Mouse (Mus musculus): ENCODE measurements around the gene Cenpn. TPM values are rescaled to one million over a fixed set of nuclear protein-coding genes. Genes with fewer than 3 reads are reported as not detected.

Gene Cenpn
- polyA plus RNA-seq, 1 experiment from 2014 or later = 22.9 TPM

GRCm38 (mm10) chr8:116942284-116943058 lies 20.9 kb downstream of the Cenpn start:
- Histone ChIP-seq H3K27ac (no peak overlapping the region), H3K27me3 (no peaks in the 10 kb centered on the region), H3K4me2 (peak overlapping the region; percentile 86; the same call in 1 of the 2 replicates), H3K9ac (no peak overlapping the region), H3K36me3 (0 out of 2 replicates have a peak, but pooled peaks cover under 1% of the 10 kb centered on the region), H3K9me3 (replicated peaks) (no peaks in the 10 kb centered on the region), H3K4me3 (no peak overlapping the region), H3K4me1 (replicated peaks) (peaks cover 40% of the 10 kb centered on the region)
- WGBS = 65% methylated on average over 12 of the region's 12 CpGs
- ATAC-seq (replicated peaks; ENCODE audit: insufficient number of reproducible peaks, insufficient read depth, low FRiP score, low read depth) = no peak

- Histone ChIP-seq H3K4me3 (peak within 1 kb of the TSS; percentile 98), H3K27me3 (no peaks in the 10 kb centered on the region), H3K36me3 (no peaks in the 10 kb centered on the region), H3K4me2 (peak within 1 kb of the TSS; percentile 86), H3K9me3 (replicated peaks) (no peaks in the 10 kb centered on the region), H3K27ac (peak within 1 kb of the TSS; percentile 64), H3K9ac (peak within 1 kb of the TSS; percentile 94), H3K4me1 (replicated peaks) (peaks cover 47% of the 10 kb centered on the region)
- ATAC-seq (replicated peaks; ENCODE audit: insufficient number of reproducible peaks, insufficient read depth, low FRiP score, low read depth) = peak; percentile 79
- WGBS = under 1% methylated on average over 45 of the region's 46 CpGs
Measured at GRCm38 (mm10) chr8:116943161-116943554, 21.6 kb downstream of the Cenpn start, which contains the start of gene Atmin. Gene Atmin (plus strand): TSS chr8:116943393.

GRCm38 (mm10) chr8:116943555-116944384 lies 22.2 kb downstream of the Cenpn start:
- Histone ChIP-seq H3K27ac (peak overlapping the region; percentile 64), H3K36me3 (no peaks in the 10 kb centered on the region), H3K4me1 (replicated peaks) (peaks cover 52% of the 10 kb centered on the region), H3K9ac (peak overlapping the region; percentile 94), H3K4me3 (peak overlapping the region; percentile 98), H3K4me2 (peak overlapping the region; percentile 86), H3K9me3 (replicated peaks) (no peaks in the 10 kb centered on the region), H3K27me3 (no peaks in the 10 kb centered on the region)
- WGBS = under 1% methylated on average over 62 of the region's 62 CpGs
- peak; percentile 55 for ATAC-seq (replicated peaks; ENCODE audit: insufficient number of reproducible peaks, insufficient read depth, low FRiP score, low read depth)

- no peak overlapping the region for H3K27ac ChIP-seq
- ATAC-seq (replicated peaks; ENCODE audit: insufficient number of reproducible peaks, insufficient read depth, low FRiP score, low read depth) = no peak
- 12% methylated on average over 4 of the region's 4 CpGs for WGBS
- H3K4me2 ChIP-seq = peak overlapping the region; percentile 86
- no peaks in the 10 kb centered on the region for H3K36me3 ChIP-seq
- H3K9ac ChIP-seq = peak overlapping the region; percentile 94
- H3K4me3 ChIP-seq = peak overlapping the region; percentile 98
- H3K9me3 ChIP-seq (replicated peaks) = no peaks in the 10 kb centered on the region
- no peaks in the 10 kb centered on the region for H3K27me3 ChIP-seq
- H3K4me1 ChIP-seq (replicated peaks) = peaks cover 52% of the 10 kb centered on the region
Measured at GRCm38 (mm10) chr8:116944385-116944696, 22.8 kb downstream of the Cenpn start.

GRCm38 (mm10) chr8:116945169-116945910 lies 23.8 kb downstream of the Cenpn start:
- peaks cover 52% of the 10 kb centered on the region for H3K4me1 ChIP-seq (replicated peaks)
- peak overlapping the region; percentile 86 for H3K4me2 ChIP-seq
- H3K4me3 ChIP-seq = no peak overlapping the region
- H3K9me3 ChIP-seq (replicated peaks) = no peaks in the 10 kb centered on the region
- 55% methylated on average over 9 of the region's 9 CpGs for WGBS
- no peaks in the 10 kb centered on the region for H3K36me3 ChIP-seq
- peak overlapping the region; percentile 89 for H3K27ac ChIP-seq
- no peak overlapping the region for H3K9ac ChIP-seq
- ATAC-seq (replicated peaks; ENCODE audit: insufficient number of reproducible peaks, insufficient read depth, low FRiP score, low read depth) = no peak
- H3K27me3 ChIP-seq = no peaks in the 10 kb centered on the region

GRCm38 (mm10) chr8:116946268-116946838 lies 24.8 kb downstream of the Cenpn start:
- no peaks in the 10 kb centered on the region for H3K36me3 ChIP-seq
- no peaks in the 10 kb centered on the region for H3K9me3 ChIP-seq (replicated peaks)
- peak overlapping the region; percentile 39 for H3K9ac ChIP-seq
- H3K27ac ChIP-seq = peak overlapping the region; percentile 89
- whole genome bisulfite sequencing = 24% methylated on average over 21 of the region's 21 CpGs
- H3K4me2 ChIP-seq = peak overlapping the region; percentile 86
- peaks cover 58% of the 10 kb centered on the region for H3K4me1 ChIP-seq (replicated peaks)
- peak; percentile 56 for ATAC-seq (replicated peaks; ENCODE audit: insufficient number of reproducible peaks, insufficient read depth, low FRiP score, low read depth)
- H3K27me3 ChIP-seq = no peaks in the 10 kb centered on the region
- peak overlapping the region; percentile 38 for H3K4me3 ChIP-seq

GRCm38 (mm10) chr8:116946851-116947250 lies 25.3 kb downstream of the Cenpn start:
- no peak for ATAC-seq (replicated peaks; ENCODE audit: insufficient number of reproducible peaks, insufficient read depth, low FRiP score, low read depth)
- peak overlapping the region; percentile 39; the same call in 1 of the 2 replicates for H3K9ac ChIP-seq
- peak overlapping the region; percentile 38 for H3K4me3 ChIP-seq
- peaks cover 61% of the 10 kb centered on the region for H3K4me1 ChIP-seq (replicated peaks)
- H3K9me3 ChIP-seq (replicated peaks) = no peaks in the 10 kb centered on the region
- H3K36me3 ChIP-seq = no peaks in the 10 kb centered on the region
- peak overlapping the region; percentile 89 for H3K27ac ChIP-seq
- no peaks in the 10 kb centered on the region for H3K27me3 ChIP-seq
- 55% methylated on average over 6 of the region's 6 CpGs for WGBS
- H3K4me2 ChIP-seq = peak overlapping the region; percentile 86

GRCm38 (mm10) chr8:116947589-116947988 lies 26.1 kb downstream of the Cenpn start:
- peaks cover 64% of the 10 kb centered on the region for H3K4me1 ChIP-seq (replicated peaks)
- H3K4me3 ChIP-seq = no peak overlapping the region
- H3K27me3 ChIP-seq = no peaks in the 10 kb centered on the region
- H3K27ac ChIP-seq = peak overlapping the region; percentile 89
- H3K4me2 ChIP-seq = peak overlapping the region; percentile 3; the same call in 1 of the 2 replicates
- WGBS = 58% methylated on average over 7 of the region's 7 CpGs
- no peaks in the 10 kb centered on the region for H3K9me3 ChIP-seq (replicated peaks)
- no peaks in the 10 kb centered on the region for H3K36me3 ChIP-seq
- peak overlapping the region; percentile 11; the same call in 1 of the 2 replicates for H3K9ac ChIP-seq
- no peak for ATAC-seq (replicated peaks; ENCODE audit: insufficient number of reproducible peaks, insufficient read depth, low FRiP score, low read depth)

GRCm38 (mm10) chr8:116951369-116951768 lies 29.8 kb downstream of the Cenpn start:
- H3K27ac ChIP-seq = peak overlapping the region; percentile 54
- no peak overlapping the region for H3K9ac ChIP-seq
- WGBS = 37% methylated on average over 5 of the region's 5 CpGs
- no peaks in the 10 kb centered on the region for H3K9me3 ChIP-seq (replicated peaks)
- no peaks in the 10 kb centered on the region for H3K27me3 ChIP-seq
- no peak overlapping the region for H3K4me3 ChIP-seq
- H3K36me3 ChIP-seq = peaks cover 17% of the 10 kb centered on the region
- peaks cover 34% of the 10 kb centered on the region for H3K4me1 ChIP-seq (replicated peaks)
- no peak overlapping the region for H3K4me2 ChIP-seq
- peak; percentile 65; the same call in 1 of the 2 replicates for ATAC-seq (replicated peaks; ENCODE audit: insufficient number of reproducible peaks, insufficient read depth, low FRiP score, low read depth)

GRCm38 (mm10) chr8:116951778-116952177 lies 30.2 kb downstream of the Cenpn start:
- no peaks in the 10 kb centered on the region for H3K27me3 ChIP-seq
- 88% methylated on average over 2 of the region's 2 CpGs for WGBS
- no peaks in the 10 kb centered on the region for H3K9me3 ChIP-seq (replicated peaks)
- no peak overlapping the region for H3K9ac ChIP-seq
- peak overlapping the region; percentile 54; the same call in 1 of the 2 replicates for H3K27ac ChIP-seq
- no peak for ATAC-seq (replicated peaks; ENCODE audit: insufficient number of reproducible peaks, insufficient read depth, low FRiP score, low read depth)
- no peak overlapping the region for H3K4me3 ChIP-seq
- peaks cover 30% of the 10 kb centered on the region for H3K4me1 ChIP-seq (replicated peaks)
- no peak overlapping the region for H3K4me2 ChIP-seq
- peaks cover 21% of the 10 kb centered on the region for H3K36me3 ChIP-seq

Data from heart, embryonic 15.5 days (tissue).